Mouse (Mus musculus): ENCODE data around the gene Pip4p1. TPM values are rescaled to one million over a fixed set of nuclear protein-coding genes. Genes with fewer than 3 reads are reported as not detected.
"Not testable (repeated sequence)": the region's sequence is repeated elsewhere in the genome, so short reads cannot be mapped to it uniquely, and the experiment has no call there.

Pip4p1 gene
- polyA plus RNA-seq, 1 experiment = 93.2 TPM

GRCm38 (mm10) chr14:50924281-50925064 lies 6.2 kb downstream of the Pip4p1 start, which contains the start of the genes Osgep and Apex1:
Gene Osgep, minus strand, starts transcription at chr14:50924893.
Gene Apex1, plus strand, starts transcription at chr14:50924968.
- TF ChIP-seq POLR2A (IDR thresholded peaks at IDR 0.05; ENCODE audit: control insufficient read depth, extremely low read depth, insufficient read depth, low read length, poor library complexity) = peak; percentile 87
- peak; percentile 51; the same call in 1 of the 2 replicates for TF ChIP-seq CTCF (IDR thresholded peaks at IDR 0.05; ENCODE audit: borderline replicate concordance, control insufficient read depth, extremely low read depth, insufficient read depth, low read length, poor library complexity)
- Histone ChIP-seq H3K27ac (ENCODE audit: control insufficient read depth, insufficient read depth, low read length) (peak within 1 kb of the TSS; percentile 66), H3K4me3 (ENCODE audit: control insufficient read depth, insufficient read depth, low read length) (peak within 1 kb of the TSS; percentile 93), H3K36me3 (ENCODE audit: control insufficient read depth, insufficient read depth, low read length) (peaks cover 10% of the 10 kb centered on the region), H3K4me1 (replicated peaks; ENCODE audit: control insufficient read depth, insufficient read depth, low read length) (peaks cover 3% of the 10 kb centered on the region; the same call in 1 of the 2 replicates), H3K27me3 (ENCODE audit: control insufficient read depth, insufficient read depth, low read length) (no peaks in the 10 kb centered on the region)
- under 1% methylated on average over 57 of the region's 57 CpGs for WGBS
- peak; percentile 95 for DNase-seq

DNA sequence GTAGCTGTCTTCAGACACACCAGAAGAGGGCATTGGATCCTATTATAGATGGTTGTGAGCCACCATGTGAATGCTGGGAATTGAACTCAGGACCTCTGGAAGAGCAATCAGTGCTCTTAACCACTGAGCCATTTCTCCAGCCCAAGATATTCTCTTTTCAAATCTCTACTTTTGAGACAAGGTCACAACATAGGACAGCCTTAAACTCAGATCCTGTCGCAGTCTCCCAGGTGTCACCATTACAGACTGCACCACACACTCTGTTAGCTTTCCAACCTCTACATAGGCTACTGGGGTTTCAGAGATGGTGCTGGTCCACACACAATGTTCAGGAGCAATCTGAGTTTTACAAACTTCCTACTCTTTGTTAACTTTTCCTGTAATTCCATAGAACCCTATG lies 7.2 kb downstream of the Pip4p1 start:
- not testable (repeated sequence) for H3K4me3 ChIP-seq (ENCODE audit: control insufficient read depth, insufficient read depth, low read length); H3K27ac ChIP-seq (ENCODE audit: control insufficient read depth, insufficient read depth, low read length); DNase-seq; H3K27me3 ChIP-seq (ENCODE audit: control insufficient read depth, insufficient read depth, low read length); H3K4me1 ChIP-seq (replicated peaks; ENCODE audit: control insufficient read depth, insufficient read depth, low read length)
- peaks cover 10% of the 10 kb centered on the region for H3K36me3 ChIP-seq (ENCODE audit: control insufficient read depth, insufficient read depth, low read length)
- WGBS = 62% methylated on average over 1 of the region's 1 CpGs

DNA sequence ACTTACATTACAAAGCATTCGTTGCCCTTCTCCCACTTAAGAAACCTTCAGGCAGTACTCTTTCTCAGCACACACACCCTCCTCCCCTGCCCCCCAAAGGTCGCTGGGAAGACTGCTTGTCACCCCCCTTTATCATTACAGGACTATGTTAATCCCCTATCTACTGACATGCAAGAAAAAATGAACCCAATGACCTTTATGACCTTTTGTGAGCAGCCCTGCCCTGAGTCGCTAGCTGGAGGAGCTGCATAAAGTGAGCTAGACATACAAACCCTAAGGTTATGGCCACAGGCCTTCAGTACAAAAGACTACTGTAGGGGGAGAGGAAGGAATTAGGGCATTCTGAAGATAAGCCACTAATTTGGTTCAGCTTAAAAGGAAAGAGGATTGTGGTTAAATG lies 19.3 kb downstream of the Pip4p1 start:
- 86% methylated on average over 3 of the region's 3 CpGs for WGBS
- TF ChIP-seq POLR2A (IDR thresholded peaks at IDR 0.05; ENCODE audit: control insufficient read depth, extremely low read depth, insufficient read depth, low read length, poor library complexity) = no peak

GRCm38 (mm10) chr14:50908126-50908525 lies 22.5 kb downstream of the Pip4p1 start:
- Histone ChIP-seq H3K36me3 (ENCODE audit: control insufficient read depth, insufficient read depth, low read length) (no peaks in the 10 kb centered on the region; the same call in 1 of the 2 replicates), H3K4me3 (ENCODE audit: control insufficient read depth, insufficient read depth, low read length) (no peak overlapping the region), H3K4me1 (replicated peaks; ENCODE audit: control insufficient read depth, insufficient read depth, low read length) (no peaks in the 10 kb centered on the region), H3K27ac (ENCODE audit: control insufficient read depth, insufficient read depth, low read length) (no peak overlapping the region), H3K27me3 (ENCODE audit: control insufficient read depth, insufficient read depth, low read length) (no peaks in the 10 kb centered on the region)
- DNase-seq = no peak
- 83% methylated on average over 4 of the region's 4 CpGs for WGBS
- TF ChIP-seq CTCF (IDR thresholded peaks at IDR 0.05; ENCODE audit: borderline replicate concordance, control insufficient read depth, extremely low read depth, insufficient read depth, low read length, poor library complexity) (no peak), POLR2A (IDR thresholded peaks at IDR 0.05; ENCODE audit: control insufficient read depth, extremely low read depth, insufficient read depth, low read length, poor library complexity) (no peak)

More for the DNA sequence above, 19.3 kb downstream of the Pip4p1 start:
- Histone ChIP-seq H3K27me3 (ENCODE audit: control insufficient read depth, insufficient read depth, low read length) (no peaks in the 10 kb centered on the region), H3K4me1 (replicated peaks; ENCODE audit: control insufficient read depth, insufficient read depth, low read length) (no peaks in the 10 kb centered on the region), H3K4me3 (ENCODE audit: control insufficient read depth, insufficient read depth, low read length) (no peak overlapping the region), H3K36me3 (ENCODE audit: control insufficient read depth, insufficient read depth, low read length) (peaks cover 18% of the 10 kb centered on the region), H3K27ac (ENCODE audit: control insufficient read depth, insufficient read depth, low read length) (no peak overlapping the region)
- DNase-seq = no peak

DNA sequence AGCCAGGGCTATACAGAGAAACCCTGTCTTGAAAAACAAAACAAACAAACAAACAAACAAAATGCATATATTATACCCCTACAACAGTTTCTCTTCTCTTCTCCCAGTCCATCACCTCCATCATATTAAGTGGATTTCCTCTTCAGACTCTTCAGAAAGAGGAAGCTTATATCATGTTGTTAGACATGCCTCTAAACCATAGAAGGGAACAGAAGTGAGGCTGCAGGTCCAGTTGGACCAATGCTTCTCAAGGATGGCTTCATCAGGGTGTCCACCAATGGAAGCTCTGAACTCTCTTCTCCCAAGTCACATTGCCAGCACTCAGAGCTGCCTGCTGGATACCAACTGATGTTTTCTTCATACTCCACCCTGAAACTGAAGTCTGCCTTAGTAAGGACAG lies 25.3 kb downstream of the Pip4p1 start:
- H3K4me1 ChIP-seq (replicated peaks; ENCODE audit: control insufficient read depth, insufficient read depth, low read length); H3K4me3 ChIP-seq (ENCODE audit: control insufficient read depth, insufficient read depth, low read length); H3K27ac ChIP-seq (ENCODE audit: control insufficient read depth, insufficient read depth, low read length); DNase-seq; H3K27me3 ChIP-seq (ENCODE audit: control insufficient read depth, insufficient read depth, low read length); H3K36me3 ChIP-seq (ENCODE audit: control insufficient read depth, insufficient read depth, low read length): not testable (repeated sequence)

- TF ChIP-seq POLR2A (IDR thresholded peaks at IDR 0.05; ENCODE audit: control insufficient read depth, extremely low read depth, insufficient read depth, low read length, poor library complexity) (no peak), CTCF (IDR thresholded peaks at IDR 0.05; ENCODE audit: borderline replicate concordance, control insufficient read depth, extremely low read depth, insufficient read depth, low read length, poor library complexity) (no peak)
- 97% methylated on average over 4 of the region's 4 CpGs for WGBS
- Histone ChIP-seq H3K27me3 (ENCODE audit: control insufficient read depth, insufficient read depth, low read length) (no peaks in the 10 kb centered on the region), H3K36me3 (ENCODE audit: control insufficient read depth, insufficient read depth, low read length) (no peaks in the 10 kb centered on the region), H3K4me3 (ENCODE audit: control insufficient read depth, insufficient read depth, low read length) (no peak overlapping the region), H3K4me1 (replicated peaks; ENCODE audit: control insufficient read depth, insufficient read depth, low read length) (no peaks in the 10 kb centered on the region), H3K27ac (ENCODE audit: control insufficient read depth, insufficient read depth, low read length) (no peak overlapping the region)
- DNase-seq = no peak
Measured at GRCm38 (mm10) chr14:50904828-50905129, 25.9 kb downstream of the Pip4p1 start.

Measured in thymus, adult 2 months (tissue).